Mouse (Mus musculus) naive thymus-derived CD4-positive, alpha-beta T cell, adult 5 months (primary cell): Measurements from ENCODE around the gene Khdc1a. TPM values are rescaled to one million over a fixed set of nuclear protein-coding genes. Genes with fewer than 3 reads are reported as not detected.

Experiments
- polyA plus RNA-seq: library from polyadenylated mRNA; unstranded; fragments of 100-300 nt; shearing (Covaris generic); gene quantifications from one replicate; pipeline ENCODE4 v1.2.1, GENCODE M21; 2017

The Khdc1a gene
- polyA plus RNA-seq, result not detected

DNA sequence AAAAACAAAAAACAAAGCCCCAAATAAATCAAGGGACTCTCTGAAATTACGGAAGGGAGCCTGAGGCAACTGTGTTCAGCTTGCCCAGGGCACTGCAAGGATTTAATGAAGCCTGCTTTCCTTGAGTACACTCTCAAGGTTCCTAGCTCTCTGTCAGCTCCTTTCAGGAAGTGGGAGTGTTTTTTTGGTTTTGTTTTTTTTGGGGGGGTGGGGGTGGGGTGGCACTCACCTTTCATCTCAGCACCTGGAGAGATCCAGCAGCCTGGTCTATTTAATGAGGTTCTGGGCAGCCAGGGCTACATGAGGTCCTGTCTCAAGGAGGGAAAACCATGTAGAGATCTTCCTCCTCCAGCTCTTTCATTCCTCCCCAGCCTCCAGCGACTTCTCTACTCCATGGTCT, at the start of gene Khdc1a:
Khdc1a (plus strand) TSS at position 301 of the 400 bp plus-strand sequence.

GRCm38 (mm10) chr1:21368031-21368430, 18.6 kb downstream of the Khdc1a start, which contains the start of gene Khdc1c:
TSS of gene Khdc1c (plus strand) at chr1:21368331.

DNA sequence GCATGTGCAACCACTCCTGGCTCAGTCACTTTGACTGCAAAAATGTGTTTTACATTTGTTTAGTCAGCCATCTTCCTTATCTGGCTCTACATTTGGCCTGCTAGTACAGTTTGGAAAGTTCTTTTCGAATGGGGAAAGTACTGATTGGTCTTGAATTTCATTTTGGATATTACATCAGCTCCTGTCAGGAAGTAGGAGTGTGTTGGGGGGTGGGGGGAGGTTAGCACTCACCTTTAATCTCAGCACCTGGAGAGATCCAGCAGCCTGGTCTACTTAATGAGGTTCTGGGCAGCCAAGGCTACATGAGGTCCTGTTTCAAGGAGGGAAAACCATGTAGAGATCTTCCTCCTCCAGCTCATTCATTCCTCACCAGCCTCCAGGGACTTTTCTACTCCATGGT, 33.8 kb downstream of the Khdc1a start, which contains the start of gene Khdc1b:
Khdc1b (plus strand) TSS at position 301 of the 400 bp plus-strand sequence.

Other genes with a start within 250 kb of the Khdc1a start
- gene Tmem14a, start 131.1 kb upstream of the Khdc1a start, polyA plus RNA-seq, result 0.83 TPM
- 0.40 TPM for gene Gsta3, start 109.1 kb upstream of the Khdc1a start, polyA plus RNA-seq
- gene Khdc1c, start 18.7 kb downstream of the Khdc1a start, polyA plus RNA-seq, result not detected
- gene Khdc1b, start 33.9 kb downstream of the Khdc1a start, polyA plus RNA-seq, result not detected